Mouse (Mus musculus) layer of hippocampus, adult 2 months (tissue): ENCODE measurements at regions not wholly inside any gene's neighbourhood (a gene's known extent, or its start where the extent isn't known, plus 50 kb on each side); places are given as distances from the start of the nearest gene placed in this dataset.

Experiments
- DNase-seq, 2 experiments: peaks; one replicate each; pipeline ENCODE4 v3.0.0; 2022; ENCODE audit warnings: low spot score in 2 of 2
- H3K27ac ChIP-seq: fragments of 200-600 bp; 2 replicates; pipeline ENCODE4 v1.8.1; 2022
- H3K4me3 ChIP-seq: fragments of 200-600 bp; 2 replicates; pipeline ENCODE4 v1.8.1; 2022; ENCODE audit warnings: mild to moderate bottlenecking
- CTCF ChIP-seq: fragments of 200-600 bp; conservative IDR thresholded peaks from 2 replicates; pipeline ENCODE4 v1.8.1; 2022; ENCODE audit warnings: antibody characterized with exemption, mild to moderate bottlenecking, moderate library complexity

- Histone ChIP-seq H3K4me3 (no peak overlapping the region), H3K27ac (no peak overlapping the region)
- DNase-seq: no peak
- no peak for TF ChIP-seq CTCF
Observed at GRCm38 (mm10) chr14:99616655-99617335, 318.3 kb downstream of the Klf5 start.

GRCm38 (mm10) chr14:99617374-99617773 lies 318.9 kb downstream of the Klf5 start:
- Histone ChIP-seq H3K4me3 (no peak overlapping the region), H3K27ac (no peak overlapping the region)
- no peak for TF ChIP-seq CTCF
- DNase-seq: no peak

GRCm38 (mm10) chr14:99621538-99621937 lies 323.0 kb downstream of the Klf5 start:
- Histone ChIP-seq H3K27ac (no peak overlapping the region), H3K4me3 (no peak overlapping the region)
- peak; percentile 13; the same call in 1 of the 2 replicates for TF ChIP-seq CTCF
- DNase-seq: no peak

GRCm38 (mm10) chr14:99624380-99625327 lies 326.2 kb downstream of the Klf5 start:
- H3K4me3 ChIP-seq: no peak overlapping the region
- no peak for DNase-seq
- TF ChIP-seq CTCF: no peak
- no peak overlapping the region for H3K27ac ChIP-seq

GRCm38 (mm10) chr14:99627615-99628014 lies 329.1 kb downstream of the Klf5 start:
- TF ChIP-seq CTCF: no peak
- Histone ChIP-seq H3K27ac (no peak overlapping the region), H3K4me3 (no peak overlapping the region)
- DNase-seq: no peak

GRCm38 (mm10) chr14:99631092-99631491 lies 332.6 kb downstream of the Klf5 start:
- peak overlapping the region; percentile 49 for H3K27ac ChIP-seq
- no peak overlapping the region for H3K4me3 ChIP-seq
- no peak for TF ChIP-seq CTCF
- DNase-seq: peak; percentile 14 to 53

- Histone ChIP-seq H3K27ac (no peak overlapping the region), H3K4me3 (no peak overlapping the region)
- no peak for DNase-seq
- peak; percentile 21; the same call in 1 of the 2 replicates for TF ChIP-seq CTCF
Observed at GRCm38 (mm10) chr14:99632444-99632843, 334.0 kb downstream of the Klf5 start.

GRCm38 (mm10) chr14:99635556-99636150 lies 337.2 kb downstream of the Klf5 start:
- no peak overlapping the region for H3K27ac ChIP-seq
- TF ChIP-seq CTCF: no peak; the same call in 1 of the 2 replicates
- no peak overlapping the region for H3K4me3 ChIP-seq
- DNase-seq: no peak

- peak; percentile 47 to 82 for DNase-seq
- no peak for TF ChIP-seq CTCF
- peak overlapping the region; percentile 53; the same call in 1 of the 2 replicates for H3K27ac ChIP-seq
- no peak overlapping the region for H3K4me3 ChIP-seq
Observed at GRCm38 (mm10) chr14:99641475-99642453, 343.3 kb downstream of the Klf5 start.

GRCm38 (mm10) chr14:99646323-99646722 lies 347.8 kb downstream of the Klf5 start:
- Histone ChIP-seq H3K4me3 (no peak overlapping the region), H3K27ac (no peak overlapping the region)
- no peak for DNase-seq
- no peak for TF ChIP-seq CTCF

- H3K27ac ChIP-seq: no peak overlapping the region
- no peak for DNase-seq
- no peak overlapping the region for H3K4me3 ChIP-seq
- no peak for TF ChIP-seq CTCF
Observed at GRCm38 (mm10) chr14:99674399-99674798, 375.9 kb downstream of the Klf5 start.
